Mouse (Mus musculus): Measurements from ENCODE around the gene Tmem104. TPM values are rescaled to one million over a fixed set of nuclear protein-coding genes. Genes with fewer than 3 reads are reported as not detected.

Gene Tmem104
- polyA plus RNA-seq, 1 experiment, result 6.6 TPM

DNA sequence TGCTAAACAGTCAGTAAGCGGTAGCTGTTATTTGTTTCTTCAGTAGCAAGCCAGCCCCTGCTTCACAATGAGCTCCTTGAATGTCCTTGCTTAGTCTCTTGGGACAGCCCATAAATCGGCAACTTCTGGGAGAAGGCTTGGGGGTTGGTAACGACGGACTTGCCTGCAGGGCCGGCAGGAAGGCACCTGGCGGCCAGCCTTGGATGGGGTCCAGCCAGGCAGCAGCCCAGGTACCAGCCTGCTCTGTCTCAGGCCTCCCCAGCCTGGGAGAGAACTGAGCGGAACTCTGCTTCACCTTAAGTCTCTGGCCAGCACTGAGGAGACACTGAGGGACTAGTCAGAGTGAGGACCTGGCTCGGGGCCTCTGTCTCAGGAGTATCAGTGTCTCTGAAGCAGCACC is 16.2 kb upstream of the Tmem104 start:
- Histone ChIP-seq H3K27me3 (ENCODE audit: control insufficient read depth, insufficient read depth, insufficient read length) (no peaks in the 10 kb centered on the region), H3K36me3 (ENCODE audit: control insufficient read depth, insufficient read depth) (no peaks in the 10 kb centered on the region), H3ac (ENCODE audit: control insufficient read depth, insufficient read length, low read depth) (no peak overlapping the region), H3K79me3 (ENCODE audit: low read depth) (peaks cover 1% of the 10 kb centered on the region), H3K4me3 (ENCODE audit: insufficient read depth, poor library complexity, severe bottlenecking) (no peak overlapping the region), H3K79me2 (ENCODE audit: control insufficient read depth, insufficient read depth) (peaks cover 10% of the 10 kb centered on the region)
- TF ChIP-seq MYOG (IDR thresholded peaks at IDR 0.05; ENCODE audit: control insufficient read depth, extremely low read depth, insufficient read length), result no peak
- no peak for TF ChIP-seq CEBPB (IDR thresholded peaks at IDR 0.05; ENCODE audit: low read depth)
- TF ChIP-seq CTCF (IDR thresholded peaks at IDR 0.05; ENCODE audit: control insufficient read depth, insufficient read depth, insufficient read length), result no peak
- TF ChIP-seq MYOD1 (IDR thresholded peaks at IDR 0.05; ENCODE audit: control insufficient read depth, insufficient read length, low read depth), result no peak
- no peak for TF ChIP-seq MAX (IDR thresholded peaks at IDR 0.05)
- no peak for TF ChIP-seq FOSL1 (IDR thresholded peaks at IDR 0.05; ENCODE audit: insufficient read depth, low read length, poor library complexity, severe bottlenecking)
- TF ChIP-seq USF1 (IDR thresholded peaks at IDR 0.05; ENCODE audit: low read depth), result no peak

DNA sequence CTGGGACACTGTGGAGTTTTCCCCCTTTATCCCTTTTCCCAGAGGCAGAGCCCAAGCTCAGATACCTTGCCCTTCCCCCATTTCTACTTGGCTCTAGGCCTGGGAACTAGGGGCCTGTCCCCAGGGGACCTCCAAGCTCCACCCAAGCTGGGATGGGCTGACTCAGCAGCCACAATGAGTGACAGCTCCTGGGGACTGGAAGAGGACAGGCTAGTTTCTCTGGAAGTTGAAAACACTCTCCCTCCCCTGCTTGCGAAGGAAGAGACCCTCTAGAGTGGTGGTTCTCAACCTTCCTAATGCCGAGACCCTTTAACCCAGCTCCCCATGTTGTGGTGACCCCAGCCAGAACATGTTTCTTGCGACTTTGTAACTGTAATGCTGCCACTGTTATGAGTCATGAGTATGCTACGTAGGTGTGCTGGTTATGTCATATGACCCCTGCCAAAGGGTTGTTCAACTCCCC is 14.4 kb upstream of the Tmem104 start:
- H3K79me3 ChIP-seq (ENCODE audit: low read depth), result no peaks in the 10 kb centered on the region
- H3ac ChIP-seq (ENCODE audit: control insufficient read depth, insufficient read length, low read depth), result no peak overlapping the region
- no peaks in the 10 kb centered on the region for H3K79me2 ChIP-seq (ENCODE audit: control insufficient read depth, insufficient read depth)
- TF ChIP-seq MYOD1 (IDR thresholded peaks at IDR 0.05; ENCODE audit: control insufficient read depth, insufficient read length, low read depth) (no peak), FOSL1 (IDR thresholded peaks at IDR 0.05; ENCODE audit: insufficient read depth, low read length, poor library complexity, severe bottlenecking) (no peak), USF1 (IDR thresholded peaks at IDR 0.05; ENCODE audit: low read depth) (no peak), CEBPB (IDR thresholded peaks at IDR 0.05; ENCODE audit: low read depth) (no peak), MAX (IDR thresholded peaks at IDR 0.05) (no peak), CTCF (IDR thresholded peaks at IDR 0.05; ENCODE audit: control insufficient read depth, insufficient read depth, insufficient read length) (no peak), MYOG (IDR thresholded peaks at IDR 0.05; ENCODE audit: control insufficient read depth, extremely low read depth, insufficient read length) (no peak)
- H3K27me3 ChIP-seq (ENCODE audit: control insufficient read depth, insufficient read depth, insufficient read length), result no peaks in the 10 kb centered on the region
- no peak overlapping the region for H3K4me3 ChIP-seq (ENCODE audit: insufficient read depth, poor library complexity, severe bottlenecking)
- H3K36me3 ChIP-seq (ENCODE audit: control insufficient read depth, insufficient read depth), result no peaks in the 10 kb centered on the region

DNA sequence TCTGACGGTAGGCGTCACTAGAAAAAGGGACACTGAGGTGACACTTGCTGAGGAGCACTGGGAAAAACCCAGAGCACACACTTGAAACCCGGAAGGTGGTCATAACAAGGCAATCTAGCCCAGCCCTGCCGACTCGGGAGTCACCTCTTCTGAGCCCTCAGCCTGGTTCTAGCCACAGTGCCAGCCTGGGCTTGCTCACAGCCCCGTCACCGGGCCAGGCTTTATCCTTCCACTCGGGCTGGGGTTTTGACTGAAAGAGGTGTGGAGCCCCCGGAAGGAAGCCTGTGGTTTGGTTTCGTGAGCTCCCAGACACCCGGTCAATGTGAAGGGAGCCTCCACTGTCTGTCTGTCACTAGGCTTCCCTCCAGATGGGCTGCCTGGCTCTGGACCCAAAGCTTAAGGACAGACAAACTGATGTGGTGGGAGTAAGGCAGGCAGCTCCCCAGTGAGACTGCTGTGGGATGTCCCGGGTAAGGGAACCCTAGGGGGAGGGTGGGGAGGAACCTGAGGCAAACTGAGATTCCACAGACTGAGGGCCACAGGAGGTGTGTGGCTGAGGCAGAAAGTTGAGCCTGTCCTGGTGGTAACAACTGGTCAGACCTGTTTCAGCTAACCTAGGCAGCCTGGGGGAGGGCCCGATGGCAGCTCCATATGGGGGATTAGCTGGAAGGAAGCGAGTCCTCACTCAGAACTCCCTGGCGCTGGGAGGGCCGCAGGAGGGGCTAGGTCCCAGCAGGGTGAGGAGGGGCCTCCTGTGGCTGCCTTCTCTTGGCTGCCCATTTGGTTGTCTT is 13.5 kb upstream of the Tmem104 start:
- Histone ChIP-seq H3K79me2 (ENCODE audit: control insufficient read depth, insufficient read depth) (no peaks in the 10 kb centered on the region), H3K4me3 (ENCODE audit: insufficient read depth, poor library complexity, severe bottlenecking) (no peak overlapping the region), H3K36me3 (ENCODE audit: control insufficient read depth, insufficient read depth) (no peaks in the 10 kb centered on the region), H3ac (ENCODE audit: control insufficient read depth, insufficient read length, low read depth) (no peak overlapping the region), H3K27me3 (ENCODE audit: control insufficient read depth, insufficient read depth, insufficient read length) (no peaks in the 10 kb centered on the region), H3K79me3 (ENCODE audit: low read depth) (no peaks in the 10 kb centered on the region)
- TF ChIP-seq MYOG (IDR thresholded peaks at IDR 0.05; ENCODE audit: control insufficient read depth, extremely low read depth, insufficient read length) (no peak), USF1 (IDR thresholded peaks at IDR 0.05; ENCODE audit: low read depth) (no peak), FOSL1 (IDR thresholded peaks at IDR 0.05; ENCODE audit: insufficient read depth, low read length, poor library complexity, severe bottlenecking) (no peak)

DNA sequence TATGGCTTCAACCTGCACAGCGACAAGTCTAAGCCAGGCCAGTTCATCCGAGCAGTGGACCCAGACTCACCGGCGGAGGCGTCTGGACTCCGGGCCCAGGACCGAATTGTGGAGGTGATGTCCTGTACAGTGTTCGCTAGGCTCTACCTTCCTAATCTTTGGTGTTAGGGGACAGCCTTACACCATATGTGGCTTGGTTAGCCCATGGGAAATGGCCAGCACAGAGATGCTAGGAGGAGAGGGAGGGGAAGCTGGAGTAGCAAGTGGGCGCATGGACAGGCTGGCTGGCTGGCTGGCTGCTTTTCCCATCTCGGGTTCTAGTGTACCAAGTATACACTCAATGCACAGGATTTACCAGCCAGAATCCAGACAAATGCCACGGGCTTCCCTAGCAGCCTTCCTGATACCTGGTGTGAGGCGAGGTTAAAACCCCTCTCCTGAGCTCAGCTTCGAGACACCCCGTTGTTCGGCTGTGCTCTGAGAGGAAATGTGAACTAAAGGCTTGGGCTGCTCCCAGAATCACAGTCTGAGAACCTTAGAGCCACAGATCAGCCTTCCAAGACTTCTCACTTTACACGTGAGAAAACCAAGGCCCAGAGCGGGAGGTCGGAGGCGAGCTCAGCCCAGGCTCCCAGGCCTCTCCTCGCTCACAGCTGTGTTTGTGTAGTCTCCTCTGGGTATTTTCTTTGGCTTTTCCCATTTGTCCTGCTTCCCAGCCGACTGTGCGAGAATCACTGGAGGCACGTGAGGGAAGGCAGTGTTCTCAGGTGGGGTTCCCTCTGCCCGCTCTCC is 10.7 kb upstream of the Tmem104 start:
- Histone ChIP-seq H3K36me3 (ENCODE audit: control insufficient read depth, insufficient read depth) (no peaks in the 10 kb centered on the region), H3ac (ENCODE audit: control insufficient read depth, insufficient read length, low read depth) (no peak overlapping the region), H3K79me3 (ENCODE audit: low read depth) (no peaks in the 10 kb centered on the region), H3K4me3 (ENCODE audit: insufficient read depth, poor library complexity, severe bottlenecking) (no peak overlapping the region), H3K79me2 (ENCODE audit: control insufficient read depth, insufficient read depth) (no peaks in the 10 kb centered on the region), H3K27me3 (ENCODE audit: control insufficient read depth, insufficient read depth, insufficient read length) (no peaks in the 10 kb centered on the region)
- no peak for TF ChIP-seq CEBPB (IDR thresholded peaks at IDR 0.05; ENCODE audit: low read depth)
- no peak for TF ChIP-seq MAX (IDR thresholded peaks at IDR 0.05)
- no peak for TF ChIP-seq CTCF (IDR thresholded peaks at IDR 0.05; ENCODE audit: control insufficient read depth, insufficient read depth, insufficient read length)
- no peak for TF ChIP-seq MYOG (IDR thresholded peaks at IDR 0.05; ENCODE audit: control insufficient read depth, extremely low read depth, insufficient read length)
- TF ChIP-seq FOSL1 (IDR thresholded peaks at IDR 0.05; ENCODE audit: insufficient read depth, low read length, poor library complexity, severe bottlenecking), result no peak
- no peak for TF ChIP-seq MYOD1 (IDR thresholded peaks at IDR 0.05; ENCODE audit: control insufficient read depth, insufficient read length, low read depth)
- TF ChIP-seq USF1 (IDR thresholded peaks at IDR 0.05; ENCODE audit: low read depth), result no peak

DNA sequence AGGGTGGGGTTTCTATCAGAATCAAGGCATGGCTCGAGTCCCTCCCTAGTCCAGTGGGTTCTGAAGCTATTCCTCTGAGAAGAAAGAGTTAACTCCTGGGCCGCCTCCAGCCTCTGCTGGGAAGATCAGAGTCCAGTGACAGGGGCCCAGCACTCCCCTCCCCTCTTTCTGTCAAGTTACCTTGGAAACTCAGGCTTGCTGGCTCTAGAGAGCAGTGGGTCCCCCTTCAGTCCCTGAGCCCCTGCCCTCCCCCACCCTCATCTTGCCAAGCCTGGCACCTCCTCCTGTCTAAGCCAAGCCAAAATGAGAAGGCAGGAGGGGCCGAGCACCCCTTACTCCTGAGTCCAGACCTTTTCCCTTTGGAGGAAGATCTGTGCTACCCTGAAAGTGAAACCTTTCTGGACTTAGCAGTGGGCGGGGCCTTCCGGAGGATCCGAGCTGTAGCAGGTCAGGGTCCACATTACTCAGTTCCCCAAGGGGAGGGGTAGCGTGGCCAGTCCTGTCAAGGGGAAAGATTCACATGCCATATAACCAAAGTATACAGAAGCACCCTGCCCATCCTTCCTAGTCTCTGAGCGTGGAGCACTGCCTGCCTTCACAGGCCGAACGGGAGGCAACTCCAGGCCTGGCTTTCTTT is 9.6 kb upstream of the Tmem104 start:
- Histone ChIP-seq H3K79me2 (ENCODE audit: control insufficient read depth, insufficient read depth) (no peaks in the 10 kb centered on the region), H3K27me3 (ENCODE audit: control insufficient read depth, insufficient read depth, insufficient read length) (no peaks in the 10 kb centered on the region), H3K36me3 (ENCODE audit: control insufficient read depth, insufficient read depth) (no peaks in the 10 kb centered on the region), H3K79me3 (ENCODE audit: low read depth) (no peaks in the 10 kb centered on the region), H3ac (ENCODE audit: control insufficient read depth, insufficient read length, low read depth) (no peak overlapping the region), H3K4me3 (ENCODE audit: insufficient read depth, poor library complexity, severe bottlenecking) (no peak overlapping the region)
- no peak for TF ChIP-seq MYOD1 (IDR thresholded peaks at IDR 0.05; ENCODE audit: control insufficient read depth, insufficient read length, low read depth)
- no peak for TF ChIP-seq CTCF (IDR thresholded peaks at IDR 0.05; ENCODE audit: control insufficient read depth, insufficient read depth, insufficient read length)
- TF ChIP-seq USF1 (IDR thresholded peaks at IDR 0.05; ENCODE audit: low read depth), result no peak
- no peak for TF ChIP-seq FOSL1 (IDR thresholded peaks at IDR 0.05; ENCODE audit: insufficient read depth, low read length, poor library complexity, severe bottlenecking)
- TF ChIP-seq CEBPB (IDR thresholded peaks at IDR 0.05; ENCODE audit: low read depth), result no peak
- TF ChIP-seq MAX (IDR thresholded peaks at IDR 0.05), result no peak
- no peak for TF ChIP-seq MYOG (IDR thresholded peaks at IDR 0.05; ENCODE audit: control insufficient read depth, extremely low read depth, insufficient read length)

Data from C2C12 (cell line).